Mouse (Mus musculus) olfactory bulb, adult 2 months (tissue): ENCODE measurements around the gene Pacsin3. TPM values are rescaled to one million over a fixed set of nuclear protein-coding genes. Genes with fewer than 3 reads are reported as not detected.

Experiments
- H3K27ac ChIP-seq: fragments of 200-500 bp; 2 replicates; pipeline ENCODE4 v1.5.1; 2012; ENCODE audit warnings: low read depth, low read length; ENCODE audit not compliant: insufficient read depth
- H3K4me1 ChIP-seq: fragments of 200-500 bp; 2 replicates; pipeline ENCODE4 v1.6.1; 2012; ENCODE audit warnings: low read length; ENCODE audit not compliant: control insufficient read depth, insufficient read depth
- H3K4me3 ChIP-seq: fragments of 200-500 bp; 2 replicates; pipeline ENCODE4 v1.5.1; 2012; ENCODE audit warnings: mild to moderate bottlenecking, low read depth, low read length, moderate library complexity; ENCODE audit not compliant: insufficient read depth
- CTCF ChIP-seq: fragments of 200-500 bp; IDR thresholded peaks from 2 replicates; pipeline ENCODE4 v1.5.1; 2012; ENCODE audit warnings: low read depth, mild to moderate bottlenecking, low read length, moderate library complexity; ENCODE audit not compliant: insufficient read depth
- POLR2A ChIP-seq: fragments of 200-500 bp; IDR thresholded peaks from 2 replicates; pipeline ENCODE4 v1.6.1; 2012; ENCODE audit warnings: mild to moderate bottlenecking, low read depth, low read length, moderate library complexity; ENCODE audit not compliant: insufficient read depth
- WGBS: fragments of 180-500 bp; shearing (Covaris S2); methylation state at CpG from one replicate; pipeline ENCODE4 v1.1.7; 2018; 5-methylcytosine and 5-hydroxymethylcytosine counted together
- polyA plus RNA-seq: library from polyadenylated mRNA; stranded (reverse); fragments of >200 nt; gene quantifications from 2 replicates; pipeline ENCODE4 v1.2.4, GENCODE M21; 2012; ENCODE audit warnings: low replicate concordance; ENCODE audit not compliant: missing spikeins, insufficient read depth, insufficient read length

The Pacsin3 gene
- polyA plus RNA-seq, 1 experiment = not detected

DNA sequence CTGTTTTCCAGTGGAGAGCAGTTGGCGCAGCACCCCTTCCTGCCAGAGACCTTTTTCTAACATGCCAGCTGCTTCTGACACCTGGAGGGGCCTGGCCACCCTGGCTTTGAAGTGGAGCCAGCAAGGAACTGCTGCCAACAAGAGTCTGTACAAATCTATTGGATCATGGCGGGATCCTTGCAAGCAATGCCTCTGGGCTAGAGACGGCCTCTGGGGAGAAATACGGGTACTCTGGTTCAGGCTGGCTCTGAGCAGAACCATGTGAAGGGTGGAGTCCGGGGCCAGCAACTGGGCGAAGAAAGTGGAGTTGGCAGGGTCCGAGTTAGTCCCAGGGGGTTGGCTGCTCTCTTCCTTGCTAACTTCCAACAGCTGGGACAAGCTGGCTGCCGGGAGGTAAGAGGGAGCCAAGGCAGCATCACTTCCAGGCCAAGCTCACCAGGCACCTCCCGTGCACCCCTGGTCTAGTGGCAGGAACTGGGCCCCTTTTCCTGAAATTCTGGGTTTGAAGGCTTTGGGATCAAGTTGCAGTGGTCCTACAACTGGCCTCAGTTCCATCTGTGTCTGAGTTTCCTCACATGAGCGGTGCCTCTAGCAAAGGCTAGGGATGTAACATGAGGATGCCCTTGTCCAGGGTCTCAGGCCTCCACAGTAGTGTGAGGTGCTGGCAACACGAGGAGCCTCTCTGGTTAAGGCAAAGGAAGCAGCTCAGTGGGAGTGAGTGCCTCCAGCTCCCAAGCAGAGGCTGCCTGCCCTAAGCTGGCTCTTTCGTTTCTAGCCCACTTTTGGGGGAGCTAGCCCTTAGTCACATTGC, 35.6 kb downstream of the Pacsin3 start:
- TF ChIP-seq CTCF = no peak
- no peak for TF ChIP-seq POLR2A
- no peak overlapping the region for H3K4me3 ChIP-seq
- H3K27ac ChIP-seq = no peak overlapping the region
- 42% methylated on average over 12 of the region's 12 CpGs for WGBS
- peaks cover 6% of the 10 kb centered on the region for H3K4me1 ChIP-seq

DNA sequence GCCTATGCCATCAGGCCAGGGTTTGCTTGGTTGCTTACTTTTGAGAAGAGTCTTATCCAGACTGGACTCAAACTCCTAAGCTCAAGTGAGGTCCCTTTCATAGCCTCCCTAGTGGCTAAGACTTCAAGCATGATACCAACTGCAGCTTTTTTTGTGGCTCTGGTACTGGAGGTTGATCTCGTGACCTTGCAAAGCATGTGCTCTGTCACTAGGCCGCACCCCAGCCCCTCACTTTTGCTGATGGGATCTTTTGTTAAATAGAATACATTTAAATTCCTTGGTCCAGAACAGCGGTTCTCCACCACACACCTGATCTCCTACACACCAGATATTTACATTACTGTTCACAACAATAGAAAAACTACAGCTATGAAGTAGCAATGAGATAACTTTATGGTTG, 38.5 kb downstream of the Pacsin3 start:
- Histone ChIP-seq H3K4me1 (peaks cover 6% of the 10 kb centered on the region), H3K4me3 (no peak overlapping the region), H3K27ac (no peak overlapping the region)
- WGBS = 98% methylated on average over 3 of the region's 3 CpGs
- TF ChIP-seq POLR2A (no peak), CTCF (no peak)

GRCm38 (mm10) chr2:91295895-91296294, 40.1 kb downstream of the Pacsin3 start:
- Histone ChIP-seq H3K4me3 (no peak overlapping the region), H3K4me1 (peaks cover 6% of the 10 kb centered on the region), H3K27ac (no peak overlapping the region)
- TF ChIP-seq CTCF (no peak), POLR2A (no peak)
- WGBS = 90% methylated on average over 5 of the region's 5 CpGs

DNA sequence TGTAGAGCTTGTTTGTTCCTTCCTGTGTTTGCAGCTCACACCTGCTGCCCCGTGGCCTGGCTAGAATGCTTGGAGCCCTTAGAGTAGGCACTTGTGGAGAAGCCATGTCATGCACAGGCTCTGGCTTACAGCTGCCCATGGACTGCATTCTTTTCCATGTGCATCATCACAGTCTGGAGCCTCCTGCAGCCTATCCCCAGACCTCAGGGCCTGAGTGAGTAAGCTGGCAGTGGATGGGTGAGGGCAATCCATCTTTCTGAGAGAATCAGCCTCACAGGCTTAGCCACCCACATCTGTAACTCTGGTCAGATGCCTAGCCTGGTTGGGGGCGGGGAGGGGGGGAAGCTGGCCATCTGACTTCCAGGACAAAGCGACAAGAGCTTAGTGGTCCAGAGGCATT, 43.4 kb downstream of the Pacsin3 start:
- WGBS = 76% methylated on average over 3 of the region's 3 CpGs
- no peak overlapping the region for H3K4me3 ChIP-seq
- no peak overlapping the region for H3K27ac ChIP-seq
- TF ChIP-seq POLR2A = no peak
- no peak for TF ChIP-seq CTCF
- no peaks in the 10 kb centered on the region for H3K4me1 ChIP-seq

GRCm38 (mm10) chr2:91300784-91301183, 45.0 kb downstream of the Pacsin3 start:
- no peak overlapping the region for H3K27ac ChIP-seq
- no peaks in the 10 kb centered on the region for H3K4me1 ChIP-seq
- no peak overlapping the region for H3K4me3 ChIP-seq
- 96% methylated on average over 2 of the region's 2 CpGs for WGBS
- no peak for TF ChIP-seq CTCF
- TF ChIP-seq POLR2A = no peak

DNA sequence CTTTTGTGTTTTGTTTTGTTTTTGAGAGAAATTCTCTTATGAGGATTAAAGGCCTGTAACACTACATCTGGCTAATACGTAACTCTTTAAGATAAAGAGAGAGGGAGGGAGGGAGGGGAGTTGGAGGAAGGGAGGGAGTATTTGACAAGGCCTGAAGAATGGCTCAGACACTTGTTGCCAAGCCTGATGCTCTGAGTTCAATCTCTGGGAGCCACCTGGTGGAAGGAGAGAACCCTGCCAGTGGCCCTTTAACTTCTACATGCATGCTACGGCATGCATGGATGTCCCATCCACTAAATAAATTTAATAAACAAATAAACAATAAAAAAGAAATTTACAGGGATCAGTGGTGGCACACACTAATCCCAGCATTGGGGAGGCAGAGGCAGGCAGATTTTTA, 46.1 kb downstream of the Pacsin3 start:
- Histone ChIP-seq H3K4me1 (no peaks in the 10 kb centered on the region), H3K27ac (no peak overlapping the region), H3K4me3 (no peak overlapping the region)
- 91% methylated on average over 2 of the region's 2 CpGs for WGBS
- TF ChIP-seq POLR2A (no peak), CTCF (no peak)

DNA sequence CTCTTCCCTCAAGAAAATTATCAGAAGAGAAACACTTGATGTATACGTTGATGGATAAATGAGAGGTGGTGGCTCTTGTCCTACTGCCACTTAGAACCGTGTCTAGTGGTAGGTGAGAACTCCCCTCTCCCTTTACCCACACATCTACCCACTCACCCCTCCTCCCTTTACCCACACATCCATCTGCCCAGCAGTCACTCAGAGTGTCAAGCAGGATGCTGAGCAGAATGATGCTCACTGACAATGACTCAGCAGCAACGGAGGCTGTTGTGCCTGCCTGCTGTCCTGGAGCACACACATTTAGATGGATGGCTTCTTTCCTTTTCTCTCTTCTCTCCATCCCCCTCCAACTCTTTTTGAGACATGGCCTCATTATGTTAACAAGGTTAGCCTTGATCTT, 47.1 kb downstream of the Pacsin3 start:
- Histone ChIP-seq H3K4me3 (no peak overlapping the region), H3K27ac (no peak overlapping the region), H3K4me1 (no peaks in the 10 kb centered on the region)
- WGBS = 81% methylated on average over 3 of the region's 3 CpGs
- no peak for TF ChIP-seq POLR2A
- TF ChIP-seq CTCF = no peak

DNA sequence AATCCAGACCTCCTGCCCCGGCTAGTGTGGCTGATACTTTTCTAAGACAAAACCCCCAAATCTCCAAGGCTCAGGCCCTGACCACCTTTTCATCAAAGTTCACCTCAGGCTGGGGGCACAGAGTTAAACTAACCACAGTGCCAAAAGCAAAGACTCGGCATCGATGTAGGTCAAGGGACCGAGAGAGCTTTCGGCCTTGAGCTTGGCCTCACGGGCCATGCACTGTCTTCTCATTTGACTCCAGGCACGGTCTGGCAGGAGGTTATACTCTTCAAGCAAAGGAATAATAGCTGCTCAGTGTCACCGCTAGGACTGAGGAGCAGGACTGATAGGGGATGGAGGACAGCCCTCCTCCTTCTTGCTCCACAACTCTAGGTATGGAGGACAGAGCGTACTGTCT, 50.2 kb downstream of the Pacsin3 start:
- no peak overlapping the region for H3K4me3 ChIP-seq
- no peak overlapping the region for H3K27ac ChIP-seq
- peaks cover 3% of the 10 kb centered on the region; the same call in 1 of the 2 replicates for H3K4me1 ChIP-seq
- no peak for TF ChIP-seq POLR2A
- WGBS = 92% methylated on average over 9 of the region's 9 CpGs

DNA sequence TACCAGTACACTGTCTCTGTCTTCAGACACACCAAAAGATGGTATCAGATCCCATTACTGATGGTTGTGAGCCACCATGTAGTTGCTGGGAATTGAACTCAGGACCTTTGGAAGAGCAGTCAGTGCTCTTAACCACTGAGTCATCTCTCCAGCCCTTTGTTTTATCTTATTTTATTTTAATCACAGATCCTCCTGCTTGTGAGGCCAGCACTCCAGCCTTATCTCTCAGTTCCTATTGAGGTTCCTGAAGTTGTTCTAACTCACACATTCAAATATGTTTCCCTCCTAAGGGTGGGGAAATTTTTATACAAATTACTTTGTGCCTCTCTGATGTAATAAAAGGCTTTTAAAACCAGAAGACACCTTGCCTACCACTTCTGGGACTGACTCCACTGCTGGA, 50.8 kb downstream of the Pacsin3 start:
- TF ChIP-seq POLR2A (no peak), CTCF (no peak)
- no peak overlapping the region for H3K4me3 ChIP-seq

DNA sequence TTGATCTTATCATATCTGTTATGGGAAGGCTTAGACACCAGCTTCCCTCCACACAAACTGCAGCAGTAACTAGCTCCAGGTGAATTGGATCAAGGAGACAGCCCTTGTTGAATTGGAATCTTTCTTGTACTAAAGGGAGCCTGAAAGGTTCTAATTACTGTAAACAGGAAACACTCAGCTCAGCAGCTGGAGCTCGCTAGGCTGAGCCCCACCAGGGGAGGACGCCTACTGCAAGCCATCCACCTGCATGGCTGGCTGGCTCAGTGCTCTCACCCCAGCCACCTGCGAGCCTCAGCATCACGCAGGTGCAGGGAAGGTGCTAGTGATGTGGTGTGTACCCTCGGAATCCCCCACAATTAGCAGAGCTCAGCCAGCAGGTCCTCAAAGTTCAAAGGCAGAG, 52.9 kb downstream of the Pacsin3 start:
- no peak for TF ChIP-seq POLR2A
- TF ChIP-seq CTCF = no peak
- H3K4me1 ChIP-seq = peaks cover 9% of the 10 kb centered on the region
- peak overlapping the region; percentile 15; the same call in 1 of the 2 replicates for H3K27ac ChIP-seq
- no peak overlapping the region for H3K4me3 ChIP-seq
- 33% methylated on average over 5 of the region's 5 CpGs for WGBS

More for the DNA sequence above, 50.8 kb downstream of the Pacsin3 start:
- Histone ChIP-seq H3K27ac (no peak overlapping the region), H3K4me1 (peaks cover 3% of the 10 kb centered on the region; the same call in 1 of the 2 replicates)
